Mouse (Mus musculus): Measurements from ENCODE around the gene Mt2. TPM values are rescaled to one million over a fixed set of nuclear protein-coding genes. Genes with fewer than 3 reads are reported as not detected.
A peak's percentile ranks its signal among the peaks of the same experiment; 100 is the strongest.

The Mt2 gene
- total RNA-seq, 2 experiments from 2014 or later, result 545 to 546 TPM

DNA sequence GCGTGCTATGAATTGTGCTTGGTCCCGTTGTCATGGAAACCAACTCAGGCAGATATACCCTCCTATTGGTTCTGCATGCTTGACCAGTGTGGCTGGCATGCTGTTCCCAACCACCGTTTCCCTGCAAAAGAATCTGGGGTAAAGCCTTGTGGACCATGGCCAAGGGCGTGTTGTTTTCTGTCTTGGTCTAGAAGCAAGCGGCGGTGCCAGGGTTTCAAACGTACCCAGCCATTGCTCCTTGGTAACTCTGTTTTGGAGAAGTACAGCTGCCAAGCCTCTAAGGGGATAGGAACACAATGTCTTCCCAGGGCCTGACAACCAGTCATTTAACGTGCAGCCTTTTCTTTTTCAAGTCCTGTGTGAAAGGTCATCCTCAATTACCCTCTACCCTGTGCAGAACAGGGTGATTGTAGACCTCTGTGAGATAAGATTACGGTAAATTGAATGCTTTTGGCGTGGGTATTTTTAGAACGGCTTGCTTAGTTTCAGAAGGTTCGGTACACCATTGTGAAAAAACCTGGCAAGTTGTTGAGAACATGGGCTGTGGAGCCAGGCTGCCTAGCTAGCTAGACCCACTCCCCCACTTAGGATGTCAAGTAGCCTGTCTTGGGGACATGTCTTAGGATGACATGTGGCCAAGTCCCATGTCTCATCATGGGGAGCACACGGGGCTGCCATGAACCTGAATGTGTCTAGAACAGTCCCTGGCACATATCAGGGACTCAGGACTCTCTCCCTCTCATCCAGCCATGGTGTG lies 17.0 kb downstream of the Mt2 start:
- Histone ChIP-seq H3K4me3 (no peak overlapping the region), H3K27ac (peak overlapping the region; percentile 87)
- DNase-seq (ENCODE audit: low spot score in 2 of 2), result peak; percentile 67 to 81
- TF ChIP-seq CTCF (conservative IDR thresholded peaks at IDR 0.05), result no peak

DNA sequence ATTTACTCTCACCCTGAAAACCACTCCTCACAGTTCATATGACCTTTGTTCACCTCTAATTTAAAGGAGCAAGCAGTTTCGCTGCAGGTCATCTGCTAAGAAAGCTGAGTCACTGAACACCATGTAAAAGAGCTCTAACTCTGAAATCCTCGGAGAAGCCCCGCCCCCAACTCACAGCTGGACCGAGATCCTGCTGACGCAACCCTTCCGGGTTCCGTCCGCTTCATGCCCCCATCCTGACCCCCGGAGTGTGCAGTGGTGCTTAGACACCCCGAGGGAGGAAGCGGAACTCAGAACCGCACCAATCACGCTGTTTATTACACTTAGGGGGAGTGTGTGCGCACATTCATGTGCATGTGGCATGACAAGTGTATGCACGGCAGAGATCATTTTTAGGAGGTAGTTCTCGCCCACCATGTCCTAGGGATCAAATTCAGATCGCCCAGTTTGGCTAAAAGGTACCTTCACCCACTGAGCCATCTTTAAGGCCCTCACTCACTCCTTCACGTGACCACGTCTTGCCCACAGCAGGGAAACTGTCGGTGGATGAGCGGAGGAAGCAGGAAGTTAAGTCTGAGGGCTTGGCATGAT lies 18.7 kb downstream of the Mt2 start:
- H3K4me3 ChIP-seq, result no peak overlapping the region

DNA sequence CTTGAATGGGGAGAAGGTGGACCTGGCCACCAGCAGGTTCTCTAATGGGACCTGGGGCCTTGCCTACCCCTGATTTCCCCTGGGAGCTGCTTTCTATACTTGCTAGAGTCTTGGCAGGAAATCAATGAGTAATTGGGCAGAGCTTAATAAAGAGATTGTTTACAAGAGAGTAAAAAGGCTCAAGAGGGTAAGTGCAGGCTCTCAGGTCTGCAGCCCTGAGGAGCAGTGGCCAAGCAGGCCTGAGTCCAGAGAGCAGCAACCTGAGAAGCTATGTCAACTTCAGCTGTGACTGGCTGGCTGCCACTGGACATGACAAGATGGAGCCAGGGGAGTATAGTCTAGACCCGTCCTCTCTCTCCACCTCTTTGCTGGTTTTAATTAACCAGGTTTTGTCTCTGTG lies 20.5 kb downstream of the Mt2 start:
- no peak for TF ChIP-seq CTCF (conservative IDR thresholded peaks at IDR 0.05)
- Histone ChIP-seq H3K4me3 (no peak overlapping the region), H3K27ac (peak overlapping the region; percentile 48; the same call in 1 of the 2 replicates)
- no peak for DNase-seq (ENCODE audit: low spot score in 2 of 2)

More for the DNA sequence above, 18.7 kb downstream of the Mt2 start:
- no peak overlapping the region for H3K27ac ChIP-seq
- TF ChIP-seq CTCF (conservative IDR thresholded peaks at IDR 0.05), result no peak
- no peak for DNase-seq (ENCODE audit: low spot score in 2 of 2)

DNA sequence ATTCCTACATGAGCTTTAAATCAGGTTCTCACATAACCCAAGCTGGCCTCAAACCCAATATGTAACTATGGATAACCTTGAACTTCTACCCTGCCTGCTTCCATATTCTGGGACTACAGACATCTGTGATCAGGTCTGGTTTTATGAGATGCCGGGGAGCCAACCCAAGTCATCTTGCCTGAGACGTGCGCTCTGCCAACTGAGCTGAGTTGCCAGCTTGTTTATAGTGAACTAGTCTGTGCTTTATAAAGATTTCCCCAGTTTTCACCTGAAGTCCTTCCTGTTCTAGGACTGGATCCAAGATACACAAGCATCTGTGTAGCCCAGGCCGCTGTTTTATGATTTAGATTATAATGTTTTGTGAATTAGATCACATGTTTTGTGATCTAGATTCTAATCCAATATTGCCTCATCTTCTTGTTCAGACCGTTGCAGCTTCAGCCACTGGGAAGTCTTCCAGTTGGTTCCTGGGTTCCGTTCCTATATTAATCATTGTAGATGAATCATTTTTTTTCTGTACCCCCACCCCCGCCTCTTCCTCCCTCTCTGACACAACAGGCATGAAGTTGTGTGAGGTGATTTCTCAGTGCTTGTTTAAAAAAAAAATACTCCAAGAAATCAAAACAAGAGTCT lies 22.2 kb downstream of the Mt2 start:
- Histone ChIP-seq H3K27ac (peak overlapping the region; percentile 18; the same call in 1 of the 2 replicates), H3K4me3 (no peak overlapping the region)
- no peak for TF ChIP-seq CTCF (conservative IDR thresholded peaks at IDR 0.05)
- peak in 1 of 2 experiments; percentile 42 for DNase-seq (ENCODE audit: low spot score in 2 of 2)

DNA sequence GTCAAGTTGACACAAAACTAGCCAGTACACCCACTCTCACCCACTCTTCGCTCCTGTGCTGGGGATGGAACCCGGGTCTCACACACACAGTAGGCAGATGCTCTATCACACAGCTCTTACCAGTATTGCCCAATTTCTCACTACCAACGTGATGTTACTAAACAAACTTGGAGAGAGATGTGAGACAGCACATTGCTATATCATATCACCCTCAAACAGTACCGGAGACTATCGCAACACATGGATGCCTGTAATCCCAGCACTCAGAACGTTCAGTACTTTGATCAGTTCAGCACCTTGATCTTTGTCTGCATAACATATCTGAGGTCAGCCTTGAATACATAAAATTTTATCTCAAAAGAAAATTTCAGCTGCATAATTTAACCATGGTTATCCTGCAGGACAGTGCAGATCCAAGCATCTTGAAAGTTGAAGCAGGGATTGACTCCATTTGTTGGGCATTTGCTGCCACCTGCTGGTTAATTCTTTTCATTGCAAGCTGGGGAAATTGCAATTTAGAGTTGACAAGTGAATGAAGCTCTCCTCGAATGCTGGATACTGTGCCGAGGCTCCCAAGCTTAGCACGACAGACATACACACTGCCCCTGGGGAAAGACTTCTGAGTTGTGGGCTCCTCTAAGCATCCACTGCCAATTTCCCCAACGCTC lies 26.9 kb downstream of the Mt2 start:
- peak; percentile 64 to 87 for DNase-seq (ENCODE audit: low spot score in 2 of 2)
- peak; percentile 90 for TF ChIP-seq CTCF (conservative IDR thresholded peaks at IDR 0.05)
- Histone ChIP-seq H3K4me3 (no peak overlapping the region), H3K27ac (no peak overlapping the region)

DNA sequence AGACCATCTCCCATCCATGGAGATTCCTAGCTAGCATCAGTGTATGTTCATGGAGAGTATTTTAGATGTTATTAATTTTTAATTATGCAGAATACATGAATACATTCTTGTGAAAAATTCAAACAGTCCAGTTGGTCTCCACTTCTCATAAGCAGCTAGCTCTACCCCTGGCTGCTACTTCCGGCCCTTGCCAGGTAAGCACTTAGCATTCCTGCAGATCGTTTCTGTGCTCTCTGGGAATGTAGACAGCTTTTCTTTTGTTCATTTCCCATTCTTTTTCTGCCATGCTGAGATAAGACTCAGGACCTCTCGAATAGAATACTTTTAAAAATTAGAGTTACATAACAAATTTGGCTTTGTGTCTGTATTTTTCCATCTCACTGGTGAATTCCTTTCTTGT lies 31.6 kb downstream of the Mt2 start:
- Histone ChIP-seq H3K4me3 (no peak overlapping the region), H3K27ac (no peak overlapping the region)
- DNase-seq (ENCODE audit: low spot score in 2 of 2), result no peak
- TF ChIP-seq CTCF (conservative IDR thresholded peaks at IDR 0.05), result no peak

DNA sequence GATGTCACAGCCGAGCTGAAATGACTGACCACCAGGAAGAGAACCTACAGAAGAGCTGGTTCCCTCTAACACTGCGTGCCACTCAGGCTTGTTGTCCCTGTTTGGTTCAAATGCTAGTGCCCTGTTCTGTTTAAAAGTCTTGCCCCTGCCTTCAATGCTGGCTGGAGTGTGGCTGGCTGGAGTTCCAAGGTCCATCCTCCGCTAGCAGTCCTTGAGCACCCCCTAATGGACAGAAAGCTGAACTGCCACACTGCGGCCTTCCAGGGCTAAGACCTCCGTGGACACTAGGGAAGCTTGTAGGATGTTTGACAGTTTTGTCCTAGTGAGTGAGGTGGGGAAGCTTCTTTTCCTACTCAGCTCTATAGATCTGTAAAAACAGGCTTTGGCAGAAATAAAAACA lies 33.3 kb downstream of the Mt2 start:
- Histone ChIP-seq H3K4me3 (no peak overlapping the region), H3K27ac (0 out of 2 replicates have a peak overlapping the region, but pooled peaks have one; percentile 18)
- peak; percentile 93 for TF ChIP-seq CTCF (conservative IDR thresholded peaks at IDR 0.05)
- DNase-seq (ENCODE audit: low spot score in 2 of 2), result peak in 1 of 2 experiments; percentile 73

DNA sequence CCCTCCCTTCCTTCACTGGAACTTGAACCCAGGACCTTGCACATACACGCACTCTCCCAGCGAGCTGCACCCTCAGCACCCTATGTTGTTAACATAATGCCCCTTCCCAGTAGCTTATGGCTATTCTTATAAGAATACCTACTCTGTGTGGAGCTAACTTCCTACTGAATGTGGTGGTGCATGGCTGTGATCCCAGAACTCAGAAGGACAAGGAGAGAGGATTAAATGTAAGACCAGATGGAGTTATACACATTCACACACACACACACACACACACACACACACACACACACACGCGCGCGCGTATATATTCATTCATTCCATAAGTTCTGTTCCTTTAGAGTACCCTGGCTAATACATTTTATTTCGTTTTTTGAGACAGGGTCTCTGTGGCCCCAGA lies 33.8 kb downstream of the Mt2 start:
- H3K4me3 ChIP-seq, result no peak overlapping the region
- 0 out of 2 replicates have a peak overlapping the region, but pooled peaks have one; percentile 18 for H3K27ac ChIP-seq
- no peak for DNase-seq (ENCODE audit: low spot score in 2 of 2)
- no peak for TF ChIP-seq CTCF (conservative IDR thresholded peaks at IDR 0.05)

DNA sequence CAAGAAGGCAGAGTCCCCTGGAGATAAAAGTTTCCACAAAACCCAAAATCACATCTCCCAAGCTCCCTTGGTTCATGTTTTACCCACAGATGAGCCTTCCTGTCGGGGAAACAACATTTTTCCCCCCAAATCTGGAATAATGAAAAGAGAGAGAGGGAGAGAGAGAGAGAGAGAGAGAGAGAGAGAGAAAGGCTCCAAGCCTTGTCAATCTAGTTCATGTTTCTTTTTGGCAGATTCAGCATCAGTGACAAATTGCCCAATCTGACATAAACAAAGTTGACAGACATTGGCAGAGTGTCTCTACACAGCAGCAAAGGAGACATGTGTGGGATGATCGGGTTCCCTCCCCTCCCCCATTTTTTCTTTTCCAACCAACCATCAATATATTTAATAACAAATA lies 35.0 kb downstream of the Mt2 start:
- no peak for TF ChIP-seq CTCF (conservative IDR thresholded peaks at IDR 0.05)
- Histone ChIP-seq H3K4me3 (no peak overlapping the region), H3K27ac (peak overlapping the region; percentile 97; the same call in 1 of the 2 replicates)
- DNase-seq (ENCODE audit: low spot score in 2 of 2), result peak in 1 of 2 experiments; percentile 49

DNA sequence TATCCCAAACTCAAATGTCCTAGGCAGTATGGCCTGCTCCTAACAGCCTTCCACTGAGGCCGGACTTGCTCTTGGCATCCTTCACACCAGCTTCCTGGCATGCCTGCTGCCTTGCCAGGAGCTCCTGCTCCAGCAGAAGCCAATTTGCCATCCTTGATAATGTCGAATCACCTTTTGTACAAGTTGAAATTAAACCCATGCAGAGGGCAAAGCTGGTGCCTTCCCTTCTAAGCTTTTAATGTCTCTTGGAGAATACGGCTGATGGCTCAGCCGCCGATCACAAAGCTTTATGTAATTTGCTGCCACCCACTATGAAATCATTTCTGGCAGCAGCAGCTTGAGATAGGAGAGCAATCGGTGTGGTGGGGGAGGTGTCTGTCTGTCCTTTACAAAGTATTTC lies 37.2 kb downstream of the Mt2 start:
- TF ChIP-seq CTCF (conservative IDR thresholded peaks at IDR 0.05), result no peak
- H3K27ac ChIP-seq, result peak overlapping the region; percentile 97
- DNase-seq (ENCODE audit: low spot score in 2 of 2), result peak; percentile 61 to 78
- no peak overlapping the region for H3K4me3 ChIP-seq

DNA sequence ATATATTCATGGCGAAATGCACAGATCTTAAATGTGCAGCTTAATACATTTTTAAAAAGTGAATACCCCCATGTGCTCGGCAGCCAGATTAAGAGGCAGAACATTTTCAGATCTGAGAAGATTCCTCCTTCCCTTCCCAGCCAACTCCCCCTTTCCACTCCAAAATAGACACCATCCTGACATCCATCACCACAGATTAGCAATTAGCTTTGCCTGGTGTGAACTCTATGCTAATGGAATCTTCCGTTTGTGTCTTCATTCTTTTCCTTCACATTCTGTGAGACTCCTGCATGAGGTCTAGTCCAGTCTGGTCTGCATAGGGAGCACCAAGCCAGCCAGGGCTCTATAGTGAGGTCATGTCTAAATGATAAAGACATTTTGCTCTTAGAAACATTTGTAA lies 37.8 kb downstream of the Mt2 start:
- TF ChIP-seq CTCF (conservative IDR thresholded peaks at IDR 0.05), result no peak
- DNase-seq (ENCODE audit: low spot score in 2 of 2), result no peak
- Histone ChIP-seq H3K27ac (peak overlapping the region; percentile 97), H3K4me3 (no peak overlapping the region)

DNA sequence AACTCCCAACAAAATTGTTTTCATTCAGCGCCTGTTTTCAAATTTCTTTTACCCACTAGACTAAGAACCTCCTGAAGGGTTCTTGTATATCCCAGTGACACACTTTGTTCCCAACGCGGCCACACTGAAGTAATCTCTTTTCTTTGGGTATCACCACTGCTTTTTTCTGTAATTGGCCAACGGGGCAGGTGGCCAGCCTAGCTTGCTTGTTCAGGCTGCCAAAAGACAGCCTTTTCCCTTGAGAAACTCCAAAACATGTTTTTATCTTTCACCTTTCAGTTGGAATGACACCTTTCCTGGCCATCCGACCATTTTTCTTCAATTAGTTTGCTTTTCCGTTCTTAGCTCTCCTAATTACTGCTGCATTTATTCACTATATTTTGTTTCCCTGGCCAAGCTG lies 41.4 kb downstream of the Mt2 start:
- no peak for DNase-seq (ENCODE audit: low spot score in 2 of 2)
- Histone ChIP-seq H3K27ac (peak overlapping the region; percentile 84), H3K4me3 (peak overlapping the region; percentile 88)
- no peak for TF ChIP-seq CTCF (conservative IDR thresholded peaks at IDR 0.05)

All from layer of hippocampus, adult 2 months (tissue).